Mouse (Mus musculus) layer of hippocampus, postnatal 36 days (tissue): ENCODE data around the gene Zfp428. TPM values are rescaled to one million over a fixed set of nuclear protein-coding genes. Genes with fewer than 3 reads are reported as not detected.

ENCODE experiments used
- DNase-seq, 2 experiments: peaks; one replicate each; pipeline ENCODE4 v3.0.0; 2022
- total RNA-seq, 2 experiments: library from RNA; stranded (reverse); gene quantifications; 2 replicates each; pipeline ENCODE4 v1.2.3; 2021

Zfp428 gene
- total RNA-seq, 2 experiments from 2014 or later = 36.2 to 42.1 TPM

DNA sequence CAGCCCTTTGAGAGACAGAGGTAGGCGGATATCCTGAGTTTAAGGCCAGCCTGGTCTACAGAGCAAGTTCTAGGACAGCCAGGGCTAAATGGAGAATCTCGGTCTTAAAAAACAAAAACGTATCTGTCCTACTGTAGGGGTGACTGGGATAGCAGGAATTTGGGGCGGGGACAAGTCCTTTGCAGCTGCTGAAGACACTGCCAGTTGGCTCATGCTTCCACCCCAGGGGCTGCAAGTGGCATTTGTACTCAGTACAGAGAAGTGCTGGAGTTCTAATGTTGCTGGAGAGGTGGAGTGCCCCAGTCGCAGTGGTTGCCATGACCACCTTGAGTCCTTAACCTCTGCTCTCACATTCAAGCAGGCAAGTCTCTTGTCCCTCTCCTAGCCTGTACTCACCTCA lies 16.0 kb downstream of the Zfp428 start:
- no peak for DNase-seq

GRCm38 (mm10) chr7:24523723-24524122 lies 16.9 kb downstream of the Zfp428 start:
- DNase-seq = no peak

DNA sequence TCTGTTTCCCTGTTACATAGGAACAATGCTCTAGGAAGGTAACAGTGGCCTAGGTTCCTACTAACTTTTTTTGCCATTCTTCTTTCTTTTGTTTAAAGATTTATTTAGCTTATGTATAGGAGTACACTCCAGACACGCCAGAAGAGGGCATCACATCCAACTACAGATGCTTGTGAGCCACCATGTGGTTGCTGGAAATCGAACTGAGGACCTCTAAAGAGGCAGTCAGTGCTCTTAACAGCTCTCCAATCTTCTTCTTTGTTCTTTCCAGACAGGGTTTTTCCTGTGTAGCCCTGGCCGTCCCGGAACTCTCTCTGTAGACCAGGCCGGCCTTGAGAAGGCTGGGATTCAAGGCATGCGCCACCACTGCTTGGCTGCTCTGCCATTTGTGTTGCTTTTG lies 18.2 kb downstream of the Zfp428 start:
- DNase-seq = no peak

GRCm38 (mm10) chr7:24525686-24526420 lies 19.0 kb downstream of the Zfp428 start:
- peak in 1 of 2 experiments; percentile 35 for DNase-seq

DNA sequence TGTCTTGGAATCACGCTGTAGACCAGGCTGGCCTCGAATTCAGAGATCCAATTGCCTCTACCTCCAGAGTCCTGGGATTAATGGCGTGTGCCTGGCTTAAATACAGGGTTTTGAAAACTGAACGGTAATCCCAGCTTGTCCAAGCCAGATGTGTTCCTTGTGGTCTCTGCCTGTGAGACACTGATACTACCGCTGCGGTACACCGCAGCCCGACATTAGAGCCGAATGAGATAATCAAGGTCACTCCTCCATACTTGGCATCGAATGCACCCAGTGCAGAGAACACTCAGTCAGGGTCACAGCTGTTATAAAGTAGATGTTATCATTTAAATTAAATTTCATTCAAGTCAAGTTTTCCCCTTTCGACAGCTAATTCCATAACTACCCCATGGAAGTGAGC lies 22.1 kb downstream of the Zfp428 start:
- DNase-seq = no peak

DNA sequence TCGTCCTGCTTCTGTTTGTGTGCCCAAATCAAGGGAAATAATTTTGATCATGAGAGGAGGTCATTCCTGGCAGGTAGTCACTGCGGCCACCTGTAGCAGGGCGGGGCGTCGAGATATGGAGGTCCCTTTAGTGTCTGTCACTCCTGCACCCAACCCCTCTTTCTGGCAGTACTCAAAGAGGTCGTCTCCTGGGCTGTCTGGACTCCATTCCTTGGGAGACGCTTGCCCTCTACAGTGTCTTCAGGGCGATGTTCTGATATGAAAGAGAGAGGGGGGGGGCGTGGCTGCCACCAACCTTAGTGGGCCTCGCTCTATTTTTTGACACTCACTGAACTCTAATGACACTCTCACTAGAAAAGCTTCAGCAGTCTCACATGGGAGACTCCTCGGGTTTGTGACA lies 22.8 kb downstream of the Zfp428 start:
- DNase-seq = no peak

DNA sequence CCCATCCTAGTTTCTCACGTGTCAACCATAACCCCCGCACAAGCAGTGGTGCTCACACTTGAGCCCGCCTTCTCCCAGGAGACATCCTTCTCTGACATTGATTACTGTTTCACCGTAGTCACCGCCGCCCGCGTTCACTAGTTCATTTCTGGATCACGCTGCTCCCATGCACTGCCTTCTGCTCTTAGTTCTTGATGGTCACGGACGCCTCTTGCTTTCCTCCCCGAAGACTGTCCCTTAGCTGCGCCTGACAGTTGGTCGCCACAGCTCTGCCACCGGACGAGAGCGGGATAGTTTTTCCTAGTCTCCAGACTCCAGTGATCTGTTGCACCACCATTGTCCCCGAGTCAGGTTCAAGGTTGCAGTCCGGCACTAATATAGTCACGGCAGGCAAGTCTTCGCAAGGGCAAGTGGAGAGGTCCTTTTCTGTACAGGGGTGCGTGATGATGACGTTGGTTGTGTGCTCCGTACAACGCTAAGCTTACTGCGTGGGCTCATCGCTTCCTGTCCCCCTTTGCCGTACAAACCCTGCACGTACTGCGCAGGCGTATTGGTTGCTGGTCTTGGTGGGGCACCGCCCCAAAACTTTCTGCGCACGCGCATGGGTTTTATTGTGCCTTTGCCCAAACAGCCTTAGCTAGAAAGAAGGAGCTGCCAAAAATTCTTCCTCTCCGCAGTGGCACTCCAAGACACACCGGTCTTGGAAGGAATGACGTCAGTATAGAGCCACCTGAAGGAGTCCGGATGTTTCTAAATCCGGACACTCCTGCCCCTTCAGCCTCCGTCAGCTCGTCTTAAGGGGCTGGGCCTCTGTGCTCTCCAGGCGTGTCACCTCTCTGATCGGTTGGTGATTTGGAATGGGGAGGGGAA lies 23.5 kb downstream of the Zfp428 start, which contains the start of gene Irgq:
Irgq (plus strand) TSS at position 628 of the 870 bp plus-strand sequence.
- DNase-seq = peak; percentile 98 to 99

- peak; percentile 71 to 78 for DNase-seq
Observed at GRCm38 (mm10) chr7:24531211-24531971, 24.6 kb downstream of the Zfp428 start.

GRCm38 (mm10) chr7:24533031-24533571 lies 26.3 kb downstream of the Zfp428 start:
- DNase-seq = no peak

- no peak for DNase-seq
Observed at GRCm38 (mm10) chr7:24533806-24534205, 27.0 kb downstream of the Zfp428 start.

DNA sequence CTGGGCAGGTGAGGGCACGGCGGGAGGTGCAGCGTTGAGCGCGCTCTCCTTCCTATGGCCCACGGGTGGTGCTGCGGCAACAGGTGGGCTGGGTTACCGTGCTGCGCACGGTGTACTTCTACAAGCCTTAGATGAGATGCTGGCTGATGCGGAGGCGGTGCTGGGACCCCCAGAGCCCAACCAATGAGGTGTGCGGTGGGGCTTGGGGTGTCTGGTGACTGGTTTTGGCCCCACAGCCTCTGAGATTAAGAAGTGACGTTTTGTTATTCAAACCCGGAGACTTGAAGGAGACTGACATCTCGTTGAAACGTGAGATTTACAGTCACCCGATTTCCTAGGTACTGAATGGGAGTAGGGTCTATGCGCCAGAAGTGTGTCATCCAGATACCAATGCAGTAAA lies 27.5 kb downstream of the Zfp428 start:
- DNase-seq = no peak

GRCm38 (mm10) chr7:24537081-24537480 lies 30.3 kb downstream of the Zfp428 start:
- no peak for DNase-seq

GRCm38 (mm10) chr7:24537591-24537990 lies 30.8 kb downstream of the Zfp428 start:
- DNase-seq = no peak

GRCm38 (mm10) chr7:24538154-24538553 lies 31.3 kb downstream of the Zfp428 start:
- no peak for DNase-seq

- DNase-seq = no peak
Observed at GRCm38 (mm10) chr7:24538701-24539100, 31.9 kb downstream of the Zfp428 start.

- no peak for DNase-seq
Observed at GRCm38 (mm10) chr7:24539686-24540085, 32.9 kb downstream of the Zfp428 start.

- DNase-seq = no peak
Observed at GRCm38 (mm10) chr7:24544506-24544905, 37.7 kb downstream of the Zfp428 start.

GRCm38 (mm10) chr7:24546068-24546614 lies 39.3 kb downstream of the Zfp428 start, which contains the start of the genes Pinlyp and Xrcc1:
Pinlyp (minus strand) TSS chr7:24546118.
Xrcc1 (plus strand) TSS chr7:24546289.
- no peak for DNase-seq

DNA sequence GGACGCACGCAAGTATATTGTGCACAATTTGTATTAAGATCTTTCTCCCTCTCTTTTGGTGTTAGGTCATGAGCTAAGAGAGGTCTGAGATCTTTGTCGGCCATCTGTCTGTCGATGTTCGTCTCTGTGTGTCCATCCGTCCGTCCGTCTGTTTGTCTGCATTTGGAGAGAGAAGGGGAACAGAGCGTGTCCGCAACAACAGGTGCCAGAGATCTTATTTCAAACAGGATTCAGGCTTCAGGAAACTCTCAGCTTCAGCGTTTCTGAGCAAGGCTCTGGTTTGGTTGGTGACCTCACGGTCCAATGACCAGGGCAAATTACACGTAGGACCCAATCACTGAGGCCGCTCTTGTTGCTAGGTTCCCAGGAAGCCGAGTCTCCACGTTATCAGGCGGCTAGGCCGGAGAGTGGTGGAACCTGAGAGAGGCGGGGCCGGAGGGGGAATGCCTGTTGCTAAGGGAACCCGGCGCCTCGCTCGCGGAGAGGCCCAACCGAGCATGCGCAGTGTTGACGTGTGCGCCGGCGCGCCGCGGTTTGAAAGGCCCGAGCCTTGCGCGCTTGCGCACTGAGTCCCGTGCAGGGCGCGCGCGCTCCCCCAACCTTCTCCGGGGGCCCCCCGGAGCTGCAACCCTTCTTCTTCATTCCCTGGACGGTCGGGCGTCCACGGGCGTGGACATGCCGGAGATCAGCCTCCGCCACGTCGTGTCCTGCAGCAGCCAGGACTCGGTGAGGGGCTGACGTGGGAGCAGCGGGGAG lies 40.0 kb downstream of the Zfp428 start:
- peak; percentile 99 for DNase-seq

DNA sequence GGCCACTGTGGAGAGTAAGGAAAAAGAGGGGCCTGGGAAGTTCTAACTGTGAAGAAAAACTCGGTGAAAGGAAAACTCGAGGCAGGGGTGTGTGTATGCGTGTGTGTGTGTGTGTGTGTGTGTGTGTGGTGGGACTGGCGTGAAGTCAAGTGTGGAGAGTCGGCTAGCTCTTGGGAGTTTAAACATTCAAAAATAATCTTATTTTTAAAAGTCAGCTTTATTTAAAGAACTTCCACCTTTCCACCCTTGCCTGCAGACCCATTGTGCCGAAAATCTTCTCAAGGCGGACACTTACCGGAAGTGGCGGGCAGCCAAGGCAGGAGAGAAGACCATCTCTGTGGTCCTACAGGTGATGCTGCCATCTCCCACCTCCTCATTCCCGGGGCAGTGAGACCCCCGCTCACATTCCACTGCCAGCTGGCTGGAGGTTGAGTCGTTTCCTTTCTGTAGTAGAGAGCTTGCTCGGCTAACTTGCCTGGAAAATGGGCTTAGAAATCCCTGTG lies 40.8 kb downstream of the Zfp428 start:
- DNase-seq = no peak
